Mouse (Mus musculus) mesoderm, embryonic 11.5 days (tissue): Measurements from ENCODE around the gene Gzmk.
"Not testable (repeated sequence)": the region's sequence is repeated elsewhere in the genome, so short reads cannot be mapped to it uniquely, and the experiment has no call there.

Experiments used
- DNase-seq: peaks from one replicate; pipeline ENCODE4 v3.0.0-alpha.2; 2012; ENCODE audit warnings: low read depth, low spot score

Gene Gzmk

DNA sequence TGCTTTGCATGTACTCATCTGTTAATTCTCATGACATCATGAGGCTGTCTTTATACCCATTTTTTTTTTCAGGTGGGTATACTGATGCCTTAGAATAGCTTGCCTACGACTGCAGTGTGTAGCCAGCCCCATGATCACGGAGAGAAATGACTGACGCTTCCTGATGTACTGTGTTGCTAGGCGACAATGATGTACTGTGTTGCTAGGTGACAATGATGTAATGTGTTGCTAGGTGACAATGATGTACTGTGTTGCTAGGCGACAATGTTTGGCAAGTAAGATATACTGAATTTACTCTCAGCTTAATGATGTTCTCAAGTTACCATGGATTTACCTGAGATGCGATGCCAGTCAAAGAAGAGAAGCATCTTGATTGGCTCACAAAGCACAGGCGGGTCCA lies at the start of gene Gzmk:
Gene Gzmk, minus strand, starts transcription at position 98 of the 400 bp plus-strand sequence.
- peak; percentile 56 for DNase-seq

DNA sequence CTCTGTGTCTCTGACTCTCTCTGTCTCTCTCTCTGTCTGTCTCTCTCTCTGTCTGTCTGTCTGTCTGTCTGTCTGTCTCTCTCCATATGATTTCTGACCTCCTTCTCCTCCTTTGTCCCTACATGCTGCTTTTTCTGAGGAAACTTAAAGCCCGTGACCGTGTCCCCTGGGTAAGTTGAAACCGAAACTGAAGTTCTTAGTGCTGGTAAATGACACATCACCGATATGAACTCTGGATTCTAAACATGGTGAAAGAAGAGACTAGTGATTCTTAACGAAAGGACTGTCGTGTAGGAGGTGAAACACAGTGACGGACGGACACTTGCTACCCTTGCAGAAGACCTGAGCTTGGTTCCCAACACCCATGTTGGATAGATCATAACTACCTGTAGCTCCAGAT lies 45.5 kb upstream of the Gzmk start:
- DNase-seq = no peak

DNA sequence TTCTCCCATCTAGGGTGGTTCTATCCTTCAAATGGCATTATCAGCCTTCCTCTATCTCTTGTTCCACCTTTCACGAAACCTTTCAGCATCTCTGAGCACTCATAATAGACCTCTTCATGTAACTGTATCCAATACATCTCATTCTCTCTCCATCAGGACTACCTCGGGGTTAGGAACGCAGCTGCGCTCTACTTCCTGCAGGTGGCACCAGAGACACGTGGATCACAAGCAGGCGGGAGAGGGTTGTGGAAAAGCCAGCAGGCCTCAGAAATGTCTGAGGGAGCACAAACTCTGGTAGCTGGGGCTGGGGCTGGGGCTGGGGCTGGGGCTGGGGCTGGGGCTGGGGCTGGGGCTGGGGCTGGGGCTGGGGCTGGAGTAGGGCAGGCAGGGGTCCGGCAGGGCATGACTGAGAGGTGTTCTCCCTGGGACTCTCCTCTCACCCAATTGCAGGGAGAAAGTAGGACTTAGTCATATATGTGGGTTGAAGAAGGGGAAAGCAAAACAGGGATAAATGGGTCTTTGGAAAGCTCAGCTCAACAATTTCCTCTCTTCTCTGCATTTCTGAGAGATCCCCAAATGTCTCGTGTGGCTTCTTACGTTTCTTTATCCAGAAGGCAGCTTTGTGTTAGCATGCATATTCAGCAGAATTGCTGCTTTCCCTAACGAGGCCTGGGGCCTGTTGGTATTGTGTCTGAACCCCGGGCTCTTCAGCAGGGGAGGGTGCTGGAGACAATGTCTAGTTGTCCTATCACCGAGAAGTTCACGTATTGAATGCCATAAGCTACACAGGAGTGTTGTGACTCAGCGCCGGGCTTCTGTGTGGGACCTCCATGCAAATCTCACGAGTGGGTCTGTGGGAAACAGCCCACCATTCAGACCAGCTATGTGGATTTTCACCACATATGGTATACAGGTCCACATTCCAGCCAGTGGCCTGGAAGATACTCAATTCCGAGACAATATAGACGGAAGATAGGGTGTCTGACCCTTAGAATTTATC lies 44.4 kb upstream of the Gzmk start:
- peak; percentile 87 for DNase-seq

DNA sequence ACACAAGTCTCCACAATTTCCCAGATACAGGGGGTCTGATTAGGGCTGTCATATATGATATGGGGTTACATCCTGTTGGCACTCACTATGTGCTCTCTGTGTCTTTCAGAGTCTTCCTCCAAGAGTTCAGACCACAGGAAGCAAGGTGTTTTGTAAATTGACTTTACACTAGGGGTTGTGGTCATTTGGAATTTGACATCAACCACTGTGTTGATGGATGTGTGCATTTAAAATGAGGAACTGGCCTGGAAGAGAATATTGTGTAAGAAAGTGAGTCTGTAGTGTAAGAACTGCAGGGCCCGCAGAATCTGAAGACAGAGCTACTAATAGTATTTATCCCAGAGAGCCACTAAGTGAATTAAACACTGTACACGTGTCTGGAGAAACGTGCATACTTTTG lies 41.5 kb upstream of the Gzmk start:
- DNase-seq = no peak

GRCm38 (mm10) chr13:113266495-113266951 lies 40.8 kb upstream of the Gzmk start:
- peak; percentile 80 for DNase-seq

GRCm38 (mm10) chr13:113265257-113265656 lies 39.5 kb upstream of the Gzmk start:
- DNase-seq = peak; percentile 37

GRCm38 (mm10) chr13:113262822-113263221 lies 37.1 kb upstream of the Gzmk start:
- DNase-seq = no peak

DNA sequence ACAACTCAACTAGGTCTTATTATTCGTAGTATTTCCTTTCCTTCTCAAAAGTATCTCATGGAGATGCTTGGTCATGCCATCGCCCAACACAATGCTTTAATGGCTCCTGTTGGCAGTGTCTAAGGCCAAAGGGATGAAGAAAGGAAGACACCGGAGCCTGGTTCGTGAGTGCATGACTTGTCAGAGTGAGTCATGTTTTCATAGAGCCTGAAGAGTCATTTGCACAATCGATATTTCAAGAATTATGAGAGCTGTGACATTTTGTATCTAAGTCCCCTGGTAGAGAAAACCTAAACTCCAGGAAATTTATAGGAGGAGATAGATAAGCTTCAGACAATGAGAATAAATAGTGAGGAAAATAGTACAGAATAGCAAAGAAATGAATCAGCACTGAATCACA lies 33.5 kb upstream of the Gzmk start:
- DNase-seq = no peak

- no peak for DNase-seq
Observed at GRCm38 (mm10) chr13:113257190-113257589, 31.5 kb upstream of the Gzmk start.

GRCm38 (mm10) chr13:113256766-113257165 lies 31.1 kb upstream of the Gzmk start:
- no peak for DNase-seq

DNA sequence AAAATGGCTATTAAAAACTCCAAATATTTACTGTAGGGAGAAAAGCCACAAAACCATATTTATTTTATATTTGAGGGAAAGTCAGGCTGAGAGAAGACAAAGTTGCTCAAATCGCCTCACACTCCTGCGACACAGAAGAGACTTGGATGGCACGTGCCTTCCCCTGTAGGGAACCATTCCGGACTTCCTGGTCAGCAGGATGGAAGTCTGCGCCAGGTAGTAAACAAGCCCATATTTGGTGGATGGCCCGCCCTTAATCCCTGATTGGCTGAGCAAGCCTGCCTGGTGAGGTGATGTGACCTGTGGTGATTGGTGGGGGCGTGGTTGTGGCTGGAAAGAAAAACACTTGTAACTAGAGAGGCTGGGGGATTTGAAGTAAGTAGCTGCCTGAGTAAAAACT lies 26.9 kb upstream of the Gzmk start:
- DNase-seq = not testable (repeated sequence)

DNA sequence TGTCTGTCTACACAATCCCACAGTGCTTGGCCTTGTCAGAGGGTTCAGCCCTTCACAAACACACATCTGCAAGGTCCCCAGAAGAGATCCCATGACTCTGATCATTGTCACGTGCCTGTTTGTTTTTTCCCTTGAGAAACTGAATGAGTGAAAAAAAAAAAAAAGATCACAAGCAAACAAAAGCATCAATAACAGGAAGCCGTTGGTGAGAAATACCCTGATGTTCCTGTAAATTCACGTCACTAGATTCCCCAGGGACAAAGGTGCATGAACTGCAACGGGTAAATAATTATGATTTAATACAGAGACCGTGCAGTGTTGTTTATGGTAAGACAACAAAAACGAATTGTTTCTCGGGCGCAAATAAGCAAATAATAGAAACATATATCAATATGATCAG lies 19.3 kb upstream of the Gzmk start:
- DNase-seq = no peak

DNA sequence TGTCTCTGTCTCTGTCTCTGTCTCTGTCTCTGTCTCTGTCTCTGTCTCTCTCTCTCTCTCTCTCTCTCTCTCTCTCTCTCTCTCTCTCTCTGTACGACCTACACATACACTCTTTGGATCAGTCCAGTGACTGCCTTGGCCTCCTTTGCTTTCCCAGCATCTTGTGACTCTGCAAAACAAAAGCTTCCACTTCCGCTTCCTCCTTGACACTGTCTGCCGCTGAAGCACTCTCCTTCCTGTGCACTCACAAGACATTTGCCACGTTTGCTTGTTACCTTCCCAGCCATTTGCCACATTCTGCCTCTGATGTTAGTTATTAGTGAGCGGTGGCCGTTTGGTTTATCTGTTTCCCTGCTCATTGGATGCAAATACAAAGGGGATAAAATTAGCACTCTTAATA lies 16.4 kb upstream of the Gzmk start:
- DNase-seq = no peak

DNA sequence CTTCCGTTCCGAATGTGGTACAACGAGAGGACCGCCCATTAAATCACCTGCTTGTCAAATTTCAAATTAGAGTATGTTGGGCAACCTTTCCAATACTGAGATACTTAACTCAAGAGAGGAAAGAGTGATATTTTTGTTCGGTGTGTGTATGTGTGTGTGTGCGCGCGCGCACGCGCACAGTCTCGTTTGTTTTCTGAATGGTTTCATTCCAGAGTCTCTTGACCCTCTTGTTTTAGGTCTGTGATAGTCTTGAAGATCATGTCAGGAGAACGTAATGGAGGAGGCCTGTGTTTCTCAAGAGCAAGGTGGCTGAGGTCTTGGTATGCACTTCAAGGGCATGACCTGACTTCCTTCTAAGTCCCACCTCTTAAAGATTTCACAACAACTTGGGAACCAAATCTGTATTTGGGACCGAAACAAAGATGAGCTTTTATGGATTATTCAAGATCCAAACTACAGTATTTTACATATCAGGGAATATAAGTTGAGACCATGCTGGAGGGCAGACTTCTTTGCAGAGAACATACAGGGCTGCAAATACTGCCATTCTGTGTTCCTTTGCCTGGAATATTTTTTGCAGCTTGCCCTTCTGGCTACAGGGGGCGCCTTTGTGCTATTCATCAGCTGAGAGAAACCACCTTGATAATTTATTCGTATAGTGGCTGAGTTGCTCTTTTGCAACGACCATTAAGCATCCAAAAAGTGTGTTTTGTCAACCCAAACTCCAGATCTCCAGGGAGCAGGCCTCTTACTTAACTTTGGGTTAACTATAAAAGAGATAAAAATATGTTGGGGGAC lies 2.2 kb upstream of the Gzmk start:
- no peak for DNase-seq

DNA sequence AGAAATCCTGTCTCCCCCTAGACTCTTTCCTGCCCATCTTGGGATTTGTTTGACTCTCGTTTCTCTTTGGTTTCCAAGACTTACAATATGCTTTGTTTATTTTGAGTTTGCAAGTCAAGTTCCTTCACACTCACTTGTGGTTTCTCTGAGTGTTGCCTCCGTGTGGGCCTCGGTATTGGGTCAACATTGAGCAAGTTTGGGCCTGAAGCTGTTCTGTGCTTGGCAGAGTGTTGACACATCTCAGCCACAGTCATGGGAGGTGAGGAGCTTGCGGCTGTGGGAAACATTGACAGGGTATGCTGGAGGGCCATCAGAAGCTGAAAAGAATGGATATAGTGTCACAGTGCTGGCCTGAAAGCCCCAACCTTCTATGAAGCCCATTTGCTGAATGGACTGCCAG lies 1.4 kb upstream of the Gzmk start:
- no peak for DNase-seq

GRCm38 (mm10) chr13:113224105-113224504 lies 1.6 kb downstream of the Gzmk start:
- no peak for DNase-seq

- no peak for DNase-seq
Observed at GRCm38 (mm10) chr13:113221851-113222250, 3.9 kb downstream of the Gzmk start.

DNA sequence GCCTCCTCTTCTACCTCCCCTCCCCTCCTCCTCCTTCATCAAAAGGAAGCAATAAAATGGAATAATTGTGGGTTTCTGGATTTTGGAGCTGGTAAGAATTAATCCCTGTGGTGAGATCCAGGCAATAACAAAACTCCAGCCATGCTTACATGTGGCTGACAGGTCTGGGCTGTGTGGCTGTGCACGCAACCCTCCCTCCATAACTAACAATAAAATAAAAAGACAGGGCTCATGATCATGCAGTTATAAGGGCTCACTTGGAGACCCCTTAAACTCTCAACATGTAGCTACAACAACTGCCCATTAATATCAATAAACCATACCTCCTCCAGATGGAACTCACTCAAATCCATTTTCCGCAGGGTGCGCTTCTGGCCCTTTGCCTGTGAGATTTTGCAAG lies 11.8 kb downstream of the Gzmk start:
- no peak for DNase-seq

DNA sequence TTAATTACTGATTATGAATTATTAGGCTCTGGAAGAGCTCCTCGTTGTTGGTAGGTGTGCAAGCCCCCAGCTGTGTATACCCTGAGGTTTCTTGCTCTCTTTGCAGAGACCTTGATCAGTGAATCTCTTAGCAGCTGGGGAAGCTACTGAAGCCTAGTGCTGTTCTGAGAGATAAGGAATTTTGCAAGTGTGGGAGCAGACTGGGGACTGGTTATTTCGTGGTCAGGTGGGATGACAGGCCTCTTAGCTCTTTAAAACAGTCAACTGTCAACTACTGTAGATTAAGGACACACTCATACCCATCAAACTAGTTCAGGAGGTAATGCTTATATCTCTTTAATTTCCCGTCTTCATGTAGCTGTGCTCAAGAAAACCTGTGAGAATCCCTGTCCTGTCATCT lies 13.3 kb downstream of the Gzmk start:
- DNase-seq = no peak

DNA sequence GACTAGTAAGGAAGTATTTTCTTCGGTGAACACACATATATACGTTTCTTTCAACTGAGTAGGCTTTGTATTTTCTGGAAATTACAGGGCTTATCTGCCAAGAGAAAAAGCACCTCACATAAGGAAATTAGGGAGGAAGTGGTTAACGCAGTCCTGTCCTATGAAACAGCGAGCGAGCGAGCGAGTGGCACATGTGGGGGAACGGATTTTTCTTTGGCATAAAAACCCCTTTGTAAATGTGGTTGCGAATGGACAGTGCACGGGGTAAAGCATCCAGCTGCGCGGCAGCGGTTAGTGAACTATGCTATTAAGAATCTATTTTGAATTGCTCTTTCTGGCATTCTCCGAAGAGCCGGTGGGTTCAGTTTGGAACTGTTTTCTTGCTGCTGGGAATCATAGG lies 14.4 kb downstream of the Gzmk start:
- no peak for DNase-seq

- DNase-seq = no peak
Observed at GRCm38 (mm10) chr13:113209624-113210023, 16.1 kb downstream of the Gzmk start, which contains the start of gene Esm1. TSS of gene Esm1 (plus strand) at chr13:113209659.

GRCm38 (mm10) chr13:113205346-113205745 lies 20.4 kb downstream of the Gzmk start:
- no peak for DNase-seq
